Mouse (Mus musculus): ENCODE data around the gene Camk2n2.

Camk2n2 gene

GRCm38 (mm10) chr16:20610501-20611356 lies 10.4 kb downstream of the Camk2n2 start:
- DNase-seq (ENCODE audit: low read depth, low spot score): peak; percentile 91

GRCm38 (mm10) chr16:20604705-20605104 lies 16.4 kb downstream of the Camk2n2 start:
- DNase-seq (ENCODE audit: low read depth, low spot score): no peak

- DNase-seq (ENCODE audit: low read depth, low spot score): no peak
Measured at GRCm38 (mm10) chr16:20600511-20600910, 20.6 kb downstream of the Camk2n2 start.

GRCm38 (mm10) chr16:20596687-20597441 lies 24.2 kb downstream of the Camk2n2 start:
- no peak for DNase-seq (ENCODE audit: low read depth, low spot score)

- no peak for DNase-seq (ENCODE audit: low read depth, low spot score)
Measured at GRCm38 (mm10) chr16:20595737-20596136, 25.4 kb downstream of the Camk2n2 start.

GRCm38 (mm10) chr16:20595060-20595673 lies 25.9 kb downstream of the Camk2n2 start:
- DNase-seq (ENCODE audit: low read depth, low spot score): no peak

GRCm38 (mm10) chr16:20591076-20591705 lies 29.9 kb downstream of the Camk2n2 start:
- DNase-seq (ENCODE audit: low read depth, low spot score): no peak

- DNase-seq (ENCODE audit: low read depth, low spot score): no peak
Measured at GRCm38 (mm10) chr16:20590680-20591038, 30.4 kb downstream of the Camk2n2 start.

- DNase-seq (ENCODE audit: low read depth, low spot score): peak; percentile 41
Measured at GRCm38 (mm10) chr16:20589939-20590679, 31.0 kb downstream of the Camk2n2 start.

GRCm38 (mm10) chr16:20589366-20589938 lies 31.6 kb downstream of the Camk2n2 start, which contains the start of gene Vwa5b2:
Gene Vwa5b2 (plus strand): TSS chr16:20589471.
- no peak for DNase-seq (ENCODE audit: low read depth, low spot score)
